Mouse (Mus musculus) embryonic fibroblast, embryonic 13.5 days (primary cell): ENCODE results near the gene March11.

Experiments
- CTCF ChIP-seq: IDR thresholded peaks from 2 replicates; pipeline ENCODE4 v1.5.1; 2011; ENCODE audit warnings: mild to moderate bottlenecking, control low read depth, low read length, moderate library complexity, borderline replicate concordance; ENCODE audit not compliant: insufficient read depth
- POLR2A ChIP-seq: IDR thresholded peaks from 2 replicates; pipeline ENCODE4 v1.6.1; 2011; ENCODE audit warnings: low read depth, mild to moderate bottlenecking, control low read depth, low read length, moderate library complexity

DNA sequence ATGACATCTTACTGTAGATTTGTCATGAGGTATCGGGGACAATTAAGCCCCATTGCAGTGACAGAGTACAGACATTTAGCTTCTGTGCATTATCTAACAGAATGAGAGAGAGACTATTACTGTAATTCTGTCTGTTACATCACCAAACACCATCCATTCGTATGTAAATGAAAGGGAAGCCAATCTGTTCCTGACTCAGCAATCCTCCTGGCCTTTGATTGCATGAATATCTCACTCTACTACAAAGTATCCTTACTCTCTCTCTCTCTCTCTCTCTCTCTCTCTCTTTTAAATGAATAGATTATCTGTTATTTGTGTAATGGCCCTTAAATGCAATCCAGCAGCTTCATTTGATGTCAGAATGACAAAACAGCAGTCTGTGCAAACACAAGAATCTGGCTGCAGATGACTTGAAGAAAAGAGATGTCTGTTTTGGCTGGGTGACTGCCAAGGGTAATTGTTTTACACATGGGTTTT lies 32.8 kb upstream of the March11 start:
- TF ChIP-seq CTCF (no peak), POLR2A (no peak)
